Mouse (Mus musculus) spleen, postnatal 10 days (tissue): ENCODE results near the gene Znhit1.
A peak's percentile ranks its signal among the peaks of the same experiment; 100 is the strongest.

Source experiments
- DNase-seq, 2 experiments: peaks; one replicate each; pipeline ENCODE4 v3.0.0; 2021 to 2022; ENCODE audit warnings: low spot score in 2 of 2

Gene Znhit1

GRCm38 (mm10) chr5:136986695-136987137 lies 1.1 kb downstream of the Znhit1 start, which contains the start of gene Plod3:
TSS of gene Plod3 (plus strand) at chr5:136987019.
- DNase-seq: peak in 1 of 2 experiments; percentile 98

GRCm38 (mm10) chr5:136984828-136985227 lies 3.0 kb downstream of the Znhit1 start:
- DNase-seq: no peak

- DNase-seq: peak in 1 of 2 experiments; percentile 78
Measured at GRCm38 (mm10) chr5:136982338-136982930, 5.4 kb downstream of the Znhit1 start.

GRCm38 (mm10) chr5:136980974-136981373 lies 6.8 kb downstream of the Znhit1 start:
- no peak for DNase-seq

- no peak for DNase-seq
Measured at GRCm38 (mm10) chr5:136979762-136980161, 8.1 kb downstream of the Znhit1 start.

- DNase-seq: no peak
Measured at GRCm38 (mm10) chr5:136977769-136978168, 10.1 kb downstream of the Znhit1 start.

GRCm38 (mm10) chr5:136973670-136974069 lies 14.2 kb downstream of the Znhit1 start:
- DNase-seq: no peak

GRCm38 (mm10) chr5:136970703-136971102 lies 17.1 kb downstream of the Znhit1 start:
- DNase-seq: peak; percentile 72 to 87

- DNase-seq: peak in 1 of 2 experiments; percentile 29
Measured at GRCm38 (mm10) chr5:136967592-136967991, 20.2 kb downstream of the Znhit1 start.

- no peak for DNase-seq
Measured at GRCm38 (mm10) chr5:136966861-136967455, 20.9 kb downstream of the Znhit1 start.

- peak in 1 of 2 experiments; percentile 15 for DNase-seq
Measured at GRCm38 (mm10) chr5:136966331-136966730, 21.5 kb downstream of the Znhit1 start, which contains the start of gene Cldn15. TSS of gene Cldn15 (plus strand) at chr5:136966616.

GRCm38 (mm10) chr5:136965686-136966085 lies 22.1 kb downstream of the Znhit1 start:
- peak in 1 of 2 experiments; percentile 37 for DNase-seq

GRCm38 (mm10) chr5:136965210-136965609 lies 22.6 kb downstream of the Znhit1 start:
- DNase-seq: peak; percentile 64 to 69

GRCm38 (mm10) chr5:136962966-136963540 lies 24.8 kb downstream of the Znhit1 start:
- no peak for DNase-seq

- DNase-seq: peak; percentile 87 to 91
Measured at GRCm38 (mm10) chr5:136962501-136962900, 25.3 kb downstream of the Znhit1 start.

GRCm38 (mm10) chr5:136961983-136962461 lies 25.8 kb downstream of the Znhit1 start:
- DNase-seq: peak; percentile 93 to 94

- DNase-seq: no peak
Measured at GRCm38 (mm10) chr5:136961334-136961982, 26.4 kb downstream of the Znhit1 start.

- no peak for DNase-seq
Measured at GRCm38 (mm10) chr5:136960053-136960452, 27.8 kb downstream of the Znhit1 start.

- DNase-seq: no peak
Measured at GRCm38 (mm10) chr5:136958991-136959605, 28.7 kb downstream of the Znhit1 start.

GRCm38 (mm10) chr5:136957250-136957649 lies 30.6 kb downstream of the Znhit1 start:
- no peak for DNase-seq

- no peak for DNase-seq
Measured at GRCm38 (mm10) chr5:136955622-136956021, 32.2 kb downstream of the Znhit1 start.
